Mouse (Mus musculus) G1E (cell line): Measurements from ENCODE around the gene Slc2a1.

ENCODE experiments used
- CTCF ChIP-seq: IDR thresholded peaks from 2 replicates; pipeline ENCODE4 v1.5.1; 2012; ENCODE audit warnings: low read depth, low read length, inconsistent platforms, mixed read lengths
- TAL1 ChIP-seq: conservative IDR thresholded peaks from 2 replicates; pipeline ENCODE4 v1.6.1; 2012; ENCODE audit warnings: low read depth, low read length, inconsistent platforms, mixed read lengths

DNA sequence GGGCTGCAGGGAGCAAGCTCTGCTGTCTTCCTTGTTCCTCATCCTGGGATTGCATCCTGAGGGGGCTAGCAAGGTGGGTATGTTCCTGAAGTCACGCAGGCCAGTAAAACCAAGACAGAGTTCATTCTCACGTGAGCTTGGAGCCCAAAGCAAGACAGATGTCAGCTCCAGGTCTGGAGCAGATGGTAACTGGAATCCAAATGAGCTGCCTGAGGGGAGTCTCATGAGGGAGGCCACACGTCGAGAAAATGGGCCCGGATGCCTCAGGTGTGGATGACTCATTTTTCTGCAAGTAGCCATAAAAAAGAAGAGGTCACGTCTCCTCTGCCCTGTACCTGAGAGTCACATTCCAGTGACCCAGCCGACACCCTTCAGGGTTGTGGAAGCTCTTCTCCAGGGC lies 14.6 kb upstream of the Slc2a1 start:
- TF ChIP-seq CTCF, result no peak
- TF ChIP-seq TAL1, result no peak
